Mouse (Mus musculus): Measurements from ENCODE around the gene Prss23. TPM values are rescaled to one million over a fixed set of nuclear protein-coding genes. Genes with fewer than 3 reads are reported as not detected.

Prss23 gene
- polyA plus RNA-seq, 1 experiment from 2014 or later = 21.3 TPM

DNA sequence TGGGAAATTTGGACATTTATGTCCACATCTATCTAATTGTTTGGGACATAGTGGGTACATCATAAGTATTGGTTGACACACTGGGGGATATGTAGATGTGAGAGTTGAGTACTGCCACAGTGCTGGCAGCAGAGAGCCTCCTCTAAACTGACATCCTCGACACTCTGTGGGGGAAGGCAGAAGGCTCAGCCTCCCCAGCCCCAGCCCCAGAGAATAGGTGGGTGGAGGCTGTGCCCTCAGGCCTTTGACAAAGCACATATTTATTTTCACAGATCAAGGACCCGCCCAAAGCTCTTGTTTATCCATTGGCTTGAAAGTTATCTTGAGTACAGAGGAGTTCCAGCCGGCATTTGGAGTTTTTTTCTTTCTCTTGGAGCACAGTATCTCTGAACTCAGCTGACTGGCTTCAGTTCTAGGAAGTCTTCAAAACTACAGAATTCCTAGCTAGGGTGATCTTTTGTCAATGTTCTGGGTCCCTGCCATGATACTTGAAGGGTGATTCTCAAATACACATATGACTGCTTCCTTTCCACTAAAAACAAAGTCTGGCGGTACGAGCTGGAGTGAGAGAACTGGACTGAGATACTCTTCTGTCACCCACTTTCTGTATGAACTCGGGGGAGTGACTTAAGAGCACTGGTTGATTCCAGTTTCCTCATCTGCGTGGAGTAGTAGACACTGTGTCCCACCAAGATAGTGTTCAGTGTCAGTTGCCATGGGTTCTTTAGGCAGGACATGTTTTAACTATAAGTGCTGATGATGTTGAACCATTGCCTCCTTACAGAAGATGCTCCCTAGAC lies 43.0 kb downstream of the Prss23 start:
- no peaks in the 10 kb centered on the region for H3K36me3 ChIP-seq (replicated peaks)
- no peaks in the 10 kb centered on the region for H3K4me1 ChIP-seq
- no peak overlapping the region for H3K9ac ChIP-seq
- H3K27me3 ChIP-seq = 0 out of 2 replicates have a peak, but pooled peaks cover 2% of the 10 kb centered on the region
- no peak overlapping the region for H3K4me2 ChIP-seq
- H3K27ac ChIP-seq = no peak overlapping the region
- ATAC-seq (ENCODE audit: low FRiP score) = no peak
- no peak overlapping the region for H3K4me3 ChIP-seq (replicated peaks)
- no peaks in the 10 kb centered on the region for H3K9me3 ChIP-seq
- WGBS = 71% methylated on average over 7 of the region's 7 CpGs

DNA sequence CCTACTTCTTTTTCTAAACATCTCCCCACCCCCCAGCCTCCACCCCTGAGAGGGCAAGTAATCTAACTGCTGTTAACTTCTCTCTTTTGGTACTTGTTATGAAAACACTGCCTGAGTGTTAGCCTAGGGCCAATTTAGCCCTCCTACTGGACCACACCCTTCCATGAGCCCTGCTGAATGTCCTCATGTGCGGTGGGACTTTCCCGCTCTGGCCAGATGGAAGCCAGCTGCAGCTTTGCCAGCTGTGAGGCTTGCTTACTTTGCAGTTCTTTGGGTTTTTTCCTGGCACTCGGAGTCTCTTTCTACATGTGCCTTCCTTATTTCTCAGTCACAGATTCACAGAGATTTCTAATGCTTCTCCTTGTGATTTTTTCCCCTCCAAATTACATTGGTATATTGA lies 45.3 kb downstream of the Prss23 start:
- H3K4me1 ChIP-seq = no peaks in the 10 kb centered on the region
- 0 out of 2 replicates have a peak, but pooled peaks cover 2% of the 10 kb centered on the region for H3K27me3 ChIP-seq
- H3K4me3 ChIP-seq (replicated peaks) = no peak overlapping the region
- H3K9me3 ChIP-seq = no peaks in the 10 kb centered on the region
- H3K36me3 ChIP-seq (replicated peaks) = no peaks in the 10 kb centered on the region
- H3K27ac ChIP-seq = no peak overlapping the region
- H3K4me2 ChIP-seq = no peak overlapping the region
- WGBS = 76% methylated on average over 3 of the region's 3 CpGs
- H3K9ac ChIP-seq = no peak overlapping the region
- ATAC-seq (ENCODE audit: low FRiP score) = no peak

DNA sequence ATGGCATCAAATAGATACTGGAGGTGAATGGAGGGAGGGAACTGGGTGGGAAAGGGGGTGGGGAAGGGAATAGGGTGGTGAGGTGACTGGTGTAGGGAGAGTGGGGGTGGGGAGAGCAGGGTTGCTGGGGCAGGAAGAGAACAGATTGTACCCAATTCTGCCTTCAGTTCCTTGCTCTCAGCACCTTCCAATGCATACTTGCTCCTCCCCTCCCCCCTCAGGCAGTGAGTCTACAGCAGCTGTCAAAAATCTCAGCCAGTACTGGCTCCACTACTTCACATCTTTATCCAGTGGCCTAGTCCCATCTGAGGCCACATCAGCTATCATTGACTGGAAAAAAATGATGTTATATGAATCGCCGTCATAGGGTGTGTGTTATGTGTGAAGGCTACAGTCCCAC lies 48.5 kb downstream of the Prss23 start:
- H3K9ac ChIP-seq = no peak overlapping the region
- no peaks in the 10 kb centered on the region for H3K4me1 ChIP-seq
- ATAC-seq (ENCODE audit: low FRiP score) = 0 out of 2 replicates have a peak, but pooled peaks have one; percentile 47
- no peaks in the 10 kb centered on the region for H3K9me3 ChIP-seq
- no peak overlapping the region for H3K4me2 ChIP-seq
- WGBS = 94% methylated on average over 2 of the region's 2 CpGs
- no peaks in the 10 kb centered on the region for H3K36me3 ChIP-seq (replicated peaks)
- no peak overlapping the region for H3K4me3 ChIP-seq (replicated peaks)
- H3K27me3 ChIP-seq = 0 out of 2 replicates have a peak, but pooled peaks cover 9% of the 10 kb centered on the region
- H3K27ac ChIP-seq = no peak overlapping the region

DNA sequence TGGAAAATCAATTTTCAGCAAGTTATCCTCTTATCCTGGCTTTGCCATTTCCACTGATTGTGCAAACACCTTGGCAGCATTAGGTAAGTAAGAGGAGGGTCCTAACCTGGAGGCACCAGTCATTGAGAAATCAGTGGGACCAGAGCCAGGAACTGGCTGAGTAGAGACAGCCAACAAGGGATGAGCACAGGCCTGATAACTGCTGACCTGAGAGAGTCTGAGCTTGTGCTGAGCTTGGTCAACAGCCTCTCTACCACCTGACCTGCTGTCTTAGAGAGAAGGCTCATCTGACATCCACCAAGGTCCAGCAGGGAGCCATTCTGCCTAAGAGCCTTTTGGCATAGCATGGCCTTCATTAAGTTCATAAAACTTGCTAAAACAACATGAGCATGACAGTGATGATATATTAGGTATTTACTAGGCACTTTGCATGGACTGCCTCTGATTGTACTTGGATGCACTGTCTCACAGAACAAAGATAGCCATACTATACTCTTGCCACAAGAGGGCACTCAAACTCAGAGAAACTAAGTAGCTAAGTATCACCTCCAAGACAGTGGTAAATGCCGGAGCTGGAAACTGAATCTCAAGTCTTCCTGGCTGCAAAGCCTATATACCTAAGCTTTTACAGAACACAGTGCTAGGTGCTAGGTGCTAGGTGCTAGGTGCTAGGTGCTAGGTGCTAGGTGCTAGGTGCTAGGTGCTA lies 49.5 kb downstream of the Prss23 start:
- ATAC-seq (ENCODE audit: low FRiP score) = peak; percentile 84
- WGBS = 4% methylated on average over 1 of the region's 1 CpGs

GRCm38 (mm10) chr7:89473442-89473841 lies 53.5 kb downstream of the Prss23 start:
- Histone ChIP-seq H3K4me3 (replicated peaks) (no peak overlapping the region), H3K36me3 (replicated peaks) (no peaks in the 10 kb centered on the region), H3K9me3 (no peaks in the 10 kb centered on the region), H3K4me1 (no peaks in the 10 kb centered on the region), H3K4me2 (no peak overlapping the region), H3K9ac (no peak overlapping the region), H3K27me3 (0 out of 2 replicates have a peak, but pooled peaks cover 7% of the 10 kb centered on the region), H3K27ac (no peak overlapping the region)
- WGBS = 55% methylated on average over 4 of the region's 4 CpGs
- no peak for ATAC-seq (ENCODE audit: low FRiP score)

More for the DNA sequence above, 49.5 kb downstream of the Prss23 start:
- H3K27ac ChIP-seq = no peak overlapping the region
- H3K27me3 ChIP-seq = 0 out of 2 replicates have a peak, but pooled peaks cover 9% of the 10 kb centered on the region
- no peaks in the 10 kb centered on the region for H3K4me1 ChIP-seq
- no peaks in the 10 kb centered on the region for H3K36me3 ChIP-seq (replicated peaks)
- H3K9me3 ChIP-seq = no peaks in the 10 kb centered on the region
- H3K4me2 ChIP-seq = no peak overlapping the region
- no peak overlapping the region for H3K4me3 ChIP-seq (replicated peaks)
- no peak overlapping the region for H3K9ac ChIP-seq

DNA sequence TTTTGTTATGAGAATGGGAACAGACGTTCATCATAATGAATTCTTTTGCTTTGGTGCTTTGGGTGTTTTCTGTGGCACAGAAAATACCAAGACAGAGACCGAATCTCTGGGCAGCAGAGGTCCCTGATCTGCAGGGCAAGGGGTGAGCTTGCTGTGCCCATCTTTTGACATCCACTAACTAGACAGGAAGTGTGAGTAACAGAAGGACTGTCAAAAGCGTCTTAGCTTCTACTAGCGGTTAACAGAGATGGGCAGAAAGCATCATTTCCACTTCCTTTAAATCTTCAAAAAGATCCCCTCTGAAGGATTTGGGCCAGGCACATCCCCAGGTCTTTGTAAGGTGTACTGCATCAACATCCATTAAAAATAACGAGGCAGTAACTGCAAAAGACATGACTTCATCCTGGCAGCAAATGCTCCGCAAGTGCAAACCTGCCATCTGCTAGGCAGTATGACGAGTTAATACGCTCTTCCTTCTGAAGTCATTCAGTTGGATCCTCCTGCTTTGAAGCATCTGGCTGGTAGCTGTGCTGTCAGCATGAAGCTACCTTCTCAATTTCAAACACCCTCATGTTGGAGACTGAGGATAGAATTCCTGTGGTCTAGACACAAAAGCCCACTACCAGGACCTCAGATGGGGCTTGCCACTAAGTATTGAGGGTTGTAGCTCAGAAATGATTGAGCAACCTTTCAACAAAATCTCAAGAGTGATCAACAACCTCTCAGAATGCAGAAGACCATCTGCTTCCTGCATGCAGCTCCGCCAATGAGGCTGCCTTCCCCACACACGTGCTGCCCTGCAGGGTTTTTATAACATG lies 63.0 kb downstream of the Prss23 start:
- Histone ChIP-seq H3K4me3 (replicated peaks) (no peak overlapping the region), H3K27me3 (no peaks in the 10 kb centered on the region), H3K4me2 (no peak overlapping the region), H3K27ac (no peak overlapping the region), H3K4me1 (0 out of 2 replicates have a peak, but pooled peaks cover 3% of the 10 kb centered on the region), H3K36me3 (replicated peaks) (no peaks in the 10 kb centered on the region), H3K9ac (no peak overlapping the region), H3K9me3 (no peaks in the 10 kb centered on the region)
- peak; percentile 46; the same call in 1 of the 2 replicates for ATAC-seq (ENCODE audit: low FRiP score)
- WGBS = 64% methylated on average over 10 of the region's 10 CpGs

GRCm38 (mm10) chr7:89463246-89463645 lies 63.7 kb downstream of the Prss23 start:
- H3K27me3 ChIP-seq = no peaks in the 10 kb centered on the region
- H3K4me3 ChIP-seq (replicated peaks) = no peak overlapping the region
- H3K36me3 ChIP-seq (replicated peaks) = no peaks in the 10 kb centered on the region
- H3K4me2 ChIP-seq = no peak overlapping the region
- H3K9me3 ChIP-seq = no peaks in the 10 kb centered on the region
- 0 out of 2 replicates have a peak, but pooled peaks cover 3% of the 10 kb centered on the region for H3K4me1 ChIP-seq
- ATAC-seq (ENCODE audit: low FRiP score) = no peak
- no peak overlapping the region for H3K27ac ChIP-seq
- H3K9ac ChIP-seq = no peak overlapping the region
- 80% methylated on average over 3 of the region's 3 CpGs for WGBS

GRCm38 (mm10) chr7:89462646-89463207 lies 64.3 kb downstream of the Prss23 start:
- 91% methylated on average over 5 of the region's 5 CpGs for WGBS
- no peak overlapping the region for H3K9ac ChIP-seq
- H3K4me2 ChIP-seq = no peak overlapping the region
- no peaks in the 10 kb centered on the region for H3K27me3 ChIP-seq
- no peak overlapping the region for H3K4me3 ChIP-seq (replicated peaks)
- no peak overlapping the region for H3K27ac ChIP-seq
- H3K9me3 ChIP-seq = no peaks in the 10 kb centered on the region
- no peak for ATAC-seq (ENCODE audit: low FRiP score)
- H3K36me3 ChIP-seq (replicated peaks) = no peaks in the 10 kb centered on the region
- 0 out of 2 replicates have a peak, but pooled peaks cover 3% of the 10 kb centered on the region for H3K4me1 ChIP-seq

DNA sequence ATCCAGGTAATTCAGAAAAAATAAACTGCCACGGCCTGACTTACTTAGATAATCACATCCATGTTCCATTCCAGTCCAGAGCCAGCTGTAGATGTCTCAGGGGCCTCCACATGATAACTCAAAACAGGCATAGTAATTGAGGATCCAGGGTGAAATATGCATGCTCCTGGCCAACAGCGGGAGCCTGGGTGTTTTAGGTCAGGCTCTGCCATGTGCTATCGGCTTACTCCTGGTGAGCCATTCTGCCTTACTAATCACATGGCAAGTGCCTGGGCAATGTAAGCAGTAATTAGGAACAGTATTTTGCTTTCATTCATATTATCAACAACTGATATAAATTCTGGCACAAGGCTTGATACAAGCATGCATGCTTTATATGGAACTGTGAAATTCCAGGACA lies 65.6 kb downstream of the Prss23 start:
- no peak overlapping the region for H3K4me2 ChIP-seq
- 79% methylated on average over 3 of the region's 3 CpGs for WGBS

DNA sequence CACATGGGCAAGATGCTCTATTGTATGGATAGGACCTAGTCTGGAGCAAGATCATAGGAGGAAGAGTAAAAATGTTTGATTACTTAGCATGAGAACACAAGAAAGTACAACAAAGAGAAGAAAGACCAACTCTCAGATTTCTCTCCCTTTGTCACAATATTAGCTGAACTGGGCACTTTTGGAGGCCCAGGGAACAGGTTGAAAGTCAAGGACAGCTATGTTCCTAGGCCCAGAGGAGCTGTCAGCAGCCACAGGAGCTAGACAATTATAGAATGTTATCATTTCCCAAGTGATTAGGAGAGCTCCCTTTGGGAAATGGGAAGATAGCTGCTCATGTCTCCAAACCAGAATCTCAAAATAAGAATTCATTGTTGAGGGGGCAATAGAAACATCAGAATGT lies 66.1 kb downstream of the Prss23 start:
- peaks cover 10% of the 10 kb centered on the region for H3K4me1 ChIP-seq

More for the DNA sequence above, 65.6 kb downstream of the Prss23 start:
- Histone ChIP-seq H3K27me3 (no peaks in the 10 kb centered on the region), H3K4me3 (replicated peaks) (no peak overlapping the region), H3K27ac (no peak overlapping the region), H3K9me3 (no peaks in the 10 kb centered on the region), H3K9ac (no peak overlapping the region), H3K36me3 (replicated peaks) (no peaks in the 10 kb centered on the region), H3K4me1 (peaks cover 9% of the 10 kb centered on the region)
- ATAC-seq (ENCODE audit: low FRiP score) = no peak

GRCm38 (mm10) chr7:89459691-89460090 lies 67.3 kb downstream of the Prss23 start:
- Histone ChIP-seq H3K36me3 (replicated peaks) (no peaks in the 10 kb centered on the region), H3K4me1 (peaks cover 10% of the 10 kb centered on the region), H3K9me3 (no peaks in the 10 kb centered on the region), H3K9ac (no peak overlapping the region), H3K27me3 (no peaks in the 10 kb centered on the region), H3K4me3 (replicated peaks) (no peak overlapping the region), H3K4me2 (no peak overlapping the region), H3K27ac (no peak overlapping the region)
- 80% methylated on average over 2 of the region's 2 CpGs for WGBS
- no peak for ATAC-seq (ENCODE audit: low FRiP score)

More for the DNA sequence above, 66.1 kb downstream of the Prss23 start:
- no peaks in the 10 kb centered on the region for H3K36me3 ChIP-seq (replicated peaks)
- H3K4me2 ChIP-seq = no peak overlapping the region
- no peak overlapping the region for H3K9ac ChIP-seq
- no peak overlapping the region for H3K4me3 ChIP-seq (replicated peaks)
- no peaks in the 10 kb centered on the region for H3K9me3 ChIP-seq
- no peak overlapping the region for H3K27ac ChIP-seq
- H3K27me3 ChIP-seq = no peaks in the 10 kb centered on the region
- no peak for ATAC-seq (ENCODE audit: low FRiP score)

Measured in forebrain, embryonic 12.5 days (tissue).